Mouse (Mus musculus): ENCODE measurements at regions not wholly inside any gene's neighbourhood (a gene's known extent, or its start where the extent isn't known, plus 50 kb on each side); places are given as distances from the start of the nearest gene placed in this dataset.
A peak's percentile ranks its signal among the peaks of the same experiment; 100 is the strongest.

- TF ChIP-seq CTCF (IDR thresholded peaks at IDR 0.05; ENCODE audit: low read depth, low read length) (no peak), POLR2A (IDR thresholded peaks at IDR 0.05; ENCODE audit: extremely low read depth, insufficient read depth, low read length) (no peak)
- 92% methylated on average over 4 of the region's 4 CpGs for WGBS
- H3K27me3 ChIP-seq (ENCODE audit: control insufficient read depth, insufficient read depth, low read length), result no peaks in the 10 kb centered on the region
Observed at GRCm38 (mm10) chr17:64922235-64922634, 86.4 kb upstream of the 4930583I09Rik start.

GRCm38 (mm10) chr17:64920236-64920635, 84.4 kb upstream of the 4930583I09Rik start:
- Histone ChIP-seq H3K9ac (ENCODE audit: low read depth, low read length) (no peak overlapping the region), H3K79me2 (ENCODE audit: control insufficient read depth, insufficient read depth, low read length) (no peaks in the 10 kb centered on the region), H3K27ac (replicated peaks; ENCODE audit: insufficient read depth, low read depth, low read length) (no peak overlapping the region), H3K36me3 (ENCODE audit: control insufficient read depth, insufficient read depth, low read length) (no peaks in the 10 kb centered on the region), H3K4me1 (ENCODE audit: control insufficient read depth, insufficient read depth, low read length) (no peaks in the 10 kb centered on the region), H3K4me3 (ENCODE audit: insufficient read depth, low read depth, low read length) (no peak overlapping the region), H3K27me3 (ENCODE audit: control insufficient read depth, insufficient read depth, low read length) (no peaks in the 10 kb centered on the region)
- no peak for TF ChIP-seq POLR2A (IDR thresholded peaks at IDR 0.05; ENCODE audit: extremely low read depth, insufficient read depth, low read length)
- no peak for TF ChIP-seq CTCF (IDR thresholded peaks at IDR 0.05; ENCODE audit: low read depth, low read length)
- DNase-seq (ENCODE audit: extremely low read depth, low read depth, low spot score), result no peak
- 81% methylated on average over 2 of the region's 2 CpGs for WGBS

More at GRCm38 (mm10) chr17:64922235-64922634, 86.4 kb upstream of the 4930583I09Rik start:
- H3K36me3 ChIP-seq (ENCODE audit: control insufficient read depth, insufficient read depth, low read length), result no peaks in the 10 kb centered on the region
- no peak overlapping the region for H3K4me3 ChIP-seq (ENCODE audit: insufficient read depth, low read depth, low read length)
- H3K4me1 ChIP-seq (ENCODE audit: control insufficient read depth, insufficient read depth, low read length), result no peaks in the 10 kb centered on the region
- H3K9ac ChIP-seq (ENCODE audit: low read depth, low read length), result no peak overlapping the region
- DNase-seq (ENCODE audit: extremely low read depth, low read depth, low spot score), result no peak
- H3K79me2 ChIP-seq (ENCODE audit: control insufficient read depth, insufficient read depth, low read length), result no peaks in the 10 kb centered on the region
- no peak overlapping the region for H3K27ac ChIP-seq (replicated peaks; ENCODE audit: insufficient read depth, low read depth, low read length)

- no peak for DNase-seq (ENCODE audit: extremely low read depth, low read depth, low spot score)
- Histone ChIP-seq H3K4me1 (ENCODE audit: control insufficient read depth, insufficient read depth, low read length) (no peaks in the 10 kb centered on the region), H3K27ac (replicated peaks; ENCODE audit: insufficient read depth, low read depth, low read length) (no peak overlapping the region)
Observed at GRCm38 (mm10) chr17:64917830-64918229, 82.0 kb upstream of the 4930583I09Rik start.

GRCm38 (mm10) chr17:64916657-64917056, 80.8 kb upstream of the 4930583I09Rik start:
- H3K36me3 ChIP-seq (ENCODE audit: control insufficient read depth, insufficient read depth, low read length), result no peaks in the 10 kb centered on the region
- 63% methylated on average over 6 of the region's 6 CpGs for WGBS
- H3K27me3 ChIP-seq (ENCODE audit: control insufficient read depth, insufficient read depth, low read length), result no peaks in the 10 kb centered on the region
- no peaks in the 10 kb centered on the region for H3K4me1 ChIP-seq (ENCODE audit: control insufficient read depth, insufficient read depth, low read length)
- no peak for TF ChIP-seq POLR2A (IDR thresholded peaks at IDR 0.05; ENCODE audit: extremely low read depth, insufficient read depth, low read length)
- TF ChIP-seq CTCF (IDR thresholded peaks at IDR 0.05; ENCODE audit: low read depth, low read length), result peak; percentile 47; the same call in 1 of the 2 replicates
- H3K79me2 ChIP-seq (ENCODE audit: control insufficient read depth, insufficient read depth, low read length), result no peaks in the 10 kb centered on the region
- DNase-seq (ENCODE audit: extremely low read depth, low read depth, low spot score), result no peak
- no peak overlapping the region for H3K9ac ChIP-seq (ENCODE audit: low read depth, low read length)
- H3K4me3 ChIP-seq (ENCODE audit: insufficient read depth, low read depth, low read length), result no peak overlapping the region
- H3K27ac ChIP-seq (replicated peaks; ENCODE audit: insufficient read depth, low read depth, low read length), result no peak overlapping the region

More at GRCm38 (mm10) chr17:64917830-64918229, 82.0 kb upstream of the 4930583I09Rik start:
- Histone ChIP-seq H3K79me2 (ENCODE audit: control insufficient read depth, insufficient read depth, low read length) (no peaks in the 10 kb centered on the region), H3K4me3 (ENCODE audit: insufficient read depth, low read depth, low read length) (no peak overlapping the region), H3K36me3 (ENCODE audit: control insufficient read depth, insufficient read depth, low read length) (no peaks in the 10 kb centered on the region), H3K27me3 (ENCODE audit: control insufficient read depth, insufficient read depth, low read length) (no peaks in the 10 kb centered on the region), H3K9ac (ENCODE audit: low read depth, low read length) (no peak overlapping the region)
- TF ChIP-seq POLR2A (IDR thresholded peaks at IDR 0.05; ENCODE audit: extremely low read depth, insufficient read depth, low read length) (no peak), CTCF (IDR thresholded peaks at IDR 0.05; ENCODE audit: low read depth, low read length) (no peak)
- WGBS, result 89% methylated on average over 4 of the region's 4 CpGs

- no peaks in the 10 kb centered on the region for H3K36me3 ChIP-seq (ENCODE audit: control insufficient read depth, insufficient read depth, low read length)
- no peak overlapping the region for H3K4me3 ChIP-seq (ENCODE audit: insufficient read depth, low read depth, low read length)
- no peaks in the 10 kb centered on the region for H3K79me2 ChIP-seq (ENCODE audit: control insufficient read depth, insufficient read depth, low read length)
- no peak for DNase-seq (ENCODE audit: extremely low read depth, low read depth, low spot score)
- TF ChIP-seq POLR2A (IDR thresholded peaks at IDR 0.05; ENCODE audit: extremely low read depth, insufficient read depth, low read length) (no peak), CTCF (IDR thresholded peaks at IDR 0.05; ENCODE audit: low read depth, low read length) (no peak)
- H3K27me3 ChIP-seq (ENCODE audit: control insufficient read depth, insufficient read depth, low read length), result no peaks in the 10 kb centered on the region
- H3K9ac ChIP-seq (ENCODE audit: low read depth, low read length), result no peak overlapping the region
- no peak overlapping the region; the same call in 1 of the 2 replicates for H3K27ac ChIP-seq (replicated peaks; ENCODE audit: insufficient read depth, low read depth, low read length)
- 63% methylated on average over 3 of the region's 3 CpGs for WGBS
- no peaks in the 10 kb centered on the region for H3K4me1 ChIP-seq (ENCODE audit: control insufficient read depth, insufficient read depth, low read length)
Observed at GRCm38 (mm10) chr17:64915708-64916107, 79.8 kb upstream of the 4930583I09Rik start.

- Histone ChIP-seq H3K4me1 (ENCODE audit: control insufficient read depth, insufficient read depth, low read length) (no peaks in the 10 kb centered on the region), H3K9ac (ENCODE audit: low read depth, low read length) (no peak overlapping the region), H3K27ac (replicated peaks; ENCODE audit: insufficient read depth, low read depth, low read length) (no peak overlapping the region), H3K79me2 (ENCODE audit: control insufficient read depth, insufficient read depth, low read length) (no peaks in the 10 kb centered on the region), H3K27me3 (ENCODE audit: control insufficient read depth, insufficient read depth, low read length) (no peaks in the 10 kb centered on the region), H3K4me3 (ENCODE audit: insufficient read depth, low read depth, low read length) (no peak overlapping the region), H3K36me3 (ENCODE audit: control insufficient read depth, insufficient read depth, low read length) (no peaks in the 10 kb centered on the region)
- peak; percentile 14 for DNase-seq (ENCODE audit: extremely low read depth, low read depth, low spot score)
- WGBS, result 73% methylated on average over 4 of the region's 4 CpGs
- TF ChIP-seq CTCF (IDR thresholded peaks at IDR 0.05; ENCODE audit: low read depth, low read length) (no peak), POLR2A (IDR thresholded peaks at IDR 0.05; ENCODE audit: extremely low read depth, insufficient read depth, low read length) (no peak)
Observed at GRCm38 (mm10) chr17:64915025-64915424, 79.2 kb upstream of the 4930583I09Rik start.
